Mouse (Mus musculus) ovary, postnatal 14 days (tissue): ENCODE measurements around the gene Gm10282.

Experiments
- DNase-seq: peaks from one replicate; pipeline ENCODE4 v3.0.0; 2022; ENCODE audit warnings: low spot score

Gene Gm10282

DNA sequence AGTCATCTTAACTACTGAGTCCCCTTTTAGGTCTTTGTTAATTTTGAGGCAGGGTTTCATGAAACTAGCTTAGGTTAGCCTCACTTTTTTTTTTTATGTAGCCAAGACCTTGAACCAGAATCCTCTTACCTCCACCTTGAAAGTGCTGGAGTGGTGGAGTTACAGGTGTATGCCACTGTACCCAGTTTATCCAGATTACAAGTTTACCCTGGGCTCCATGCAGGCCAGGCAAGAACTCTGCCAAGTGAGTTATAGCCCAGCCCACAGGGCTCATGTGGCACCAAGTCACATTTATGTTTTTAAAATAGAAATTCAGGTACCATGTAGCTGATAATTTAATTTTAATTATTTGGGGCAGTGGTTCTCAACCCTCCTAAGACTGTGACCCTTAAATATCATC, 43.6 kb downstream of the Gm10282 start:
- no peak for DNase-seq

DNA sequence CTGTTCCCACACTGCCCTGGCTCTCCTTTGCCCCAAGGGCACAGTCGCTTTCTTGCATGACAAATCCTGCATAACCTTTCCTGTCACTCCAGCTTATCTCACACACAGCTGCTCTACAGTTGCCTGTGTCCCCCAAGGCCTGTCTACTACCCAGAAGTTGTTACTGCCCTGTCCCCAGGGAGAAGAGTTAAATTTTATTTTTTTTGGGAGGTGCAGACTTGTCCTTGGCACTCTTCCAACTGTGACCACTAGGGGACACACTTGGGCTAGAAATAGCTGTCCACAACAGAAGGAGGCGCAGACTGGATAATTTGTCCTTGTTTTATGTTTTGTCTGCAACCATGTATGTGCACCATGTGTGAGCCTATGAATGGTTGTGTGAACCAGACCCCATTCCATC, 44.0 kb downstream of the Gm10282 start:
- peak; percentile 36 for DNase-seq

DNA sequence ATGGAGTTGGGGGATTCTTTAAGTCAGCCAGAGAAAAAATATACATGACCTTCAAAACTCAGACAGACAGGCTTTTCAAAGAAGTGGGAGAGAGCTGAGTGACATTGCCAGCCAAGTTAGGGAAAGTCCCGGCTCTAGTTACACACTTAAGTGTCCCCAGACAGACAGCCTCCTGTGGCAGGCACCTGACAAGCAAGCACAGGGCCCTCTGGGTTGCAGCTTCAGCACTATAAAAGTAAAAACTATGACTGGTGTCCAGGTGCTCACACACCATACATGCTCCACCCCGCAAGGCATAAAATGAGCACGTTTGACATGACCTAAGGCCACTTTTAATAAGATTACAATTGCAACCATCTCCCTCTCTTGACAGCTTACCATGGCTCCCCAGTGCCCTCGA, 44.5 kb downstream of the Gm10282 start:
- no peak for DNase-seq

DNA sequence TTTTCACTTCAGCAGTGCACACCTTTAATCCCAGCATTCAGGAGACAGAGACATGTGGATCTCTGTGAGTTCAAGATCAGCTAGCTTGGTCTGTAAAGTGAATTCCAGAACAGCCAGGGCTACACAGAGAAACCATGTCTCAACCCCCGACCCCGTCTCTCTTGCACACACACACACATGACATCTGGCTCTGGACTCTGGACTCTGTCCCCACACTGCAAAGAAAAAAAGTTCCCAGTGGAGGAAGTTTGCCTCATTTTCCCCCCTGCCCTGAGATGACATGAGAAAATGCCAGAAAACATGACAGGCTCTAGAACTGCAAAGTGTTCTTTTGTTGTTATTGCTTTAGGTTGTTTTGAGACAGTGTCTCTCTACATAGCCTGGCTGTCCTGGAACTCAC, 45.2 kb downstream of the Gm10282 start:
- no peak for DNase-seq

DNA sequence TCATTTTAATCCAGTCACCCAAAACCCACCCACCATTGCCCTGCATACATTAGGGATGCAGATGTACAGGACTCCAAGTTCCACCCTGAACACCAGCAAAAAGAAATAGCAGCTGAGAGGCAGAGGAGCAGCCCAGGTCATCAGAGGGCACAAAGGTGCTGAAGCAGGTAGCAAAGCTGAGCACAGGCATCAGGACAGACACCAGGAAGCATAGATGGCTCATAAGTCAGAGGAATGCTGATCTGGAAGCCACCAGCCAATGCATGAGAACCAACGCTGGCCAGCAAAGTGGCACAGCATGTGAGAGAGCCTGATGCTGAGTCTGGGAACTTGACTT, 47.2 kb downstream of the Gm10282 start:
- DNase-seq, result no peak

DNA sequence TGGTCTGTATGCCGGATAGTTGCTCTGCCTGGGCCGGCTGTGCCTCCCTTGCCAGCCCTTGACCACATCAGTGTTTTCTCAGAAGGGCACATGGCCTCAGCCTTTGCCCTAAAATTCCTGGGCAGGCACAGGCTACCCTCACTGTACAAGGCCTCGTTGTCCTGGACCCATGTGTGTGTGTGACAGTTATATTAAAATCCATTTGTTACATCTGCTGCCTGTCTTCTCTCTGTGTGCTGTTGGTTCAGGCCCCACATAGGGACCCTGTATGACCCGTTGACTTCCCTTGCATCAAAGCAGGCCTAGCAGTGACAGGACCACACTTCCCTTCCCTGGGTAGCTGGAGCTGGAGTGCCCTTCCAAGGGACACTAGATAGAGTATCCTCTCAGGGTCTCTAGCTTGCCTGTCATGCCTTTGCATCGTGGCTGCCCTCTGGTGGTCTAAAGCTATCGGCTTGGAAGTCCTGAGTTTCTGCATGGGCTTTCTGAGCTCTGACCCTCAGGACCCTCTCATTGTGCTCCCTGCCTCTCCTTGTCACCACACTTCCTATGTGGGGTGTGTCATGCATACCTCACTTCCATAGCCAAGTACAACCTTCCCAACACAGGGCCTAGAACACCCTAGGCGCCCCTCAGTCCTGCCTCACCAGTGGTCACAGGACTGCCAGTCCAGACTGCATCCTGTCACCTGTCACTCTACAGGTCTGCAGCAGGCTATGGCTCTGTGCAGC, 47.7 kb downstream of the Gm10282 start:
- no peak for DNase-seq
